Mouse (Mus musculus): Measurements from ENCODE around the gene Bhlha15. TPM values are rescaled to one million over a fixed set of nuclear protein-coding genes. Genes with fewer than 3 reads are reported as not detected.

Gene Bhlha15
- polyA plus RNA-seq (2014; fragmentation: Nextera tagmentation; extraction: Ambion mirVana), result 0.08 TPM in 1 of 2 replicates, not detected in the other

DNA sequence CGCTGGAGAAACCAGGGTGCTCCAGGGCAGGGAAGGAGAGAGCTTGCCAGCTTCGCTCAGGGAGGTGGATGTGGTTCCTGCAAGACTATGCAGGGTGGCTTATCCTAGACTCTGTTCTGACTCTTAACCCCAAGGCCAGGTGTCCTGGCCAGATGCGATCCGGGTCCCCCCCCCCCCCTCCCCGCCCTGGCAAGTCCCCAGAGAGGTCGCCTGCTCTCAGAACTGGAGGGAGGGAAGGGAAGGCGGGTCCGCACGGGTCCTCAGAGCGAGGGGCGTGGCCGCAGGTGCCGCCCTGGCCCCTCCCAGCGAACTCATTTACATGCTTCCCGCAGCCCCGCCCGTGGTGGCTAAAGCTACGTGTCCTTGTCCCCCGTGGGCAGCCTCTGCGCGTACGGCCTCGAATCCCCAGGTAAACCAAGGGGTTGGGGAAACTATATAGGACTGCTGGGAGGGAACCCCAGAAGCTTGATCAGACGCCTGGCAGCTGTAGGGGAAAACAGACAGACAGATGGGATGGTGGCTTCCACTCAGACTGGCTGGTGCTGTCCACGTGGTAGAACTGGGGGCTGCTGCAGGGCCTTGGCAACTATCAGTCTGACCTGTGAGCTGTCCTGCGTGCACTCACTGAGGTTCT, at the start of gene Bhlha15:
Gene Bhlha15 (plus strand): TSS at position 337 of the 634 bp plus-strand sequence.
- H3K4me3 ChIP-seq (replicated peaks; ENCODE audit: low read depth, low read length), result no peak within 1 kb of the TSS

DNA sequence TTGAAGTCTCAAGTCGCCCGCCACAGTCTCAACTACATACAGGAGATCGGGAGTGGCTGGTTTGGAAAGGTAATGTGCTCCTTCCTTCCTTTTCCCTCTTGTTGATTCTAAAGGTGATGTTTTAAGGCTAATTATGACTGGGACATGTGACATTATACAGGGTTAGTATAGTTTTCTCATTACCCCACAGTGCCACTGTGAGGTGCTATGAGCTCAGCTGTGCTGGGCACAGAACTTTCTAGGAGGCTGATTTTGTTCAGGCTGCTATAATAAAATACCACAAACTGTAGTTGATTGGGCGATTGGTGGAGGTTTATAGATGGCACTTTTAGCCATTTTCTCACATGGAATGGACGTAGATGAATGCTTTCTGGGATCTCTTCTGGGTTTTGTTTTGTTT, 46.6 kb upstream of the Bhlha15 start:
- Histone ChIP-seq H3K9ac (replicated peaks; ENCODE audit: low read length) (no peak overlapping the region), H3K36me3 (ENCODE audit: control insufficient read depth, insufficient read depth, low read length) (peaks cover 37% of the 10 kb centered on the region), H3K9me3 (ENCODE audit: control insufficient read depth, low read length) (no peaks in the 10 kb centered on the region), H3K4me3 (replicated peaks; ENCODE audit: low read depth, low read length) (no peak overlapping the region), H3K4me1 (ENCODE audit: control insufficient read depth, insufficient read depth, low read length) (no peaks in the 10 kb centered on the region), H3K27me3 (ENCODE audit: control insufficient read depth, insufficient read depth, low read length) (no peaks in the 10 kb centered on the region), H3K27ac (replicated peaks; ENCODE audit: low read depth, low read length) (no peak overlapping the region), H3K4me2 (ENCODE audit: low read length) (no peak overlapping the region)
- no peak for ATAC-seq (ENCODE audit: low FRiP score, low TSS enrichment)
- 96% methylated on average over 5 of the region's 5 CpGs for WGBS
- no peak for DNase-seq

More for the DNA sequence above, at the start of gene Bhlha15:
- 6% methylated on average over 24 of the region's 26 CpGs for WGBS
- no peaks in the 10 kb centered on the region for H3K27me3 ChIP-seq (ENCODE audit: control insufficient read depth, insufficient read depth, low read length)
- peaks cover 21% of the 10 kb centered on the region for H3K36me3 ChIP-seq (ENCODE audit: control insufficient read depth, insufficient read depth, low read length)
- DNase-seq, result peak; percentile 24
- no peak within 1 kb of the TSS for H3K27ac ChIP-seq (replicated peaks; ENCODE audit: low read depth, low read length)
- no peaks in the 10 kb centered on the region for H3K9me3 ChIP-seq (ENCODE audit: control insufficient read depth, low read length)
- peak; percentile 48 for ATAC-seq (ENCODE audit: low FRiP score, low TSS enrichment)
- H3K4me1 ChIP-seq (ENCODE audit: control insufficient read depth, insufficient read depth, low read length), result peaks cover 9% of the 10 kb centered on the region
- peak within 1 kb of the TSS; percentile 48 for H3K4me2 ChIP-seq (ENCODE audit: low read length)
- no peak within 1 kb of the TSS for H3K9ac ChIP-seq (replicated peaks; ENCODE audit: low read length)

DNA sequence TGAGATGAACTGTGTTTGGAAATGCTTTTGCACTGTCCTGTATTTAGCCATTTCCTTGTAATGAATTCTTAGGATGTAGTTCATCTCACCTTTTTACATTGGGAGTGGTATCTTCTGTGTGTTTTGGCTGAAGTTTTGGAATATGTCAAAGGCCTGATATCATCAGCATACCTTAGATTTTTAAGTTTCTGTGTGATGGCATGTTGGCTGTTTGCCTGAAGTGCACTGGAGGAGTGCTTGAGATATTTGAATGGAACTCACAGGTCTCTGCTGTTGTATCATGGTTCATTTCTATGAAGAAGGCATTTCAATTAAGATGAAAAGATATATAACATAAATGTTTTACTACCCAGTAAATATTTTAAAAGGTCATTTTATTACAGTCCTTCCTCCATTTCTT, 43.2 kb upstream of the Bhlha15 start:
- no peaks in the 10 kb centered on the region for H3K27me3 ChIP-seq (ENCODE audit: control insufficient read depth, insufficient read depth, low read length)
- H3K27ac ChIP-seq (replicated peaks; ENCODE audit: low read depth, low read length), result no peak overlapping the region
- H3K4me2 ChIP-seq (ENCODE audit: low read length), result no peak overlapping the region
- no peaks in the 10 kb centered on the region for H3K9me3 ChIP-seq (ENCODE audit: control insufficient read depth, low read length)
- H3K9ac ChIP-seq (replicated peaks; ENCODE audit: low read length), result no peak overlapping the region
- no peak overlapping the region for H3K4me3 ChIP-seq (replicated peaks; ENCODE audit: low read depth, low read length)
- DNase-seq, result no peak
- H3K4me1 ChIP-seq (ENCODE audit: control insufficient read depth, insufficient read depth, low read length), result no peaks in the 10 kb centered on the region
- H3K36me3 ChIP-seq (ENCODE audit: control insufficient read depth, insufficient read depth, low read length), result peaks cover 58% of the 10 kb centered on the region
- ATAC-seq (ENCODE audit: low FRiP score, low TSS enrichment), result no peak

DNA sequence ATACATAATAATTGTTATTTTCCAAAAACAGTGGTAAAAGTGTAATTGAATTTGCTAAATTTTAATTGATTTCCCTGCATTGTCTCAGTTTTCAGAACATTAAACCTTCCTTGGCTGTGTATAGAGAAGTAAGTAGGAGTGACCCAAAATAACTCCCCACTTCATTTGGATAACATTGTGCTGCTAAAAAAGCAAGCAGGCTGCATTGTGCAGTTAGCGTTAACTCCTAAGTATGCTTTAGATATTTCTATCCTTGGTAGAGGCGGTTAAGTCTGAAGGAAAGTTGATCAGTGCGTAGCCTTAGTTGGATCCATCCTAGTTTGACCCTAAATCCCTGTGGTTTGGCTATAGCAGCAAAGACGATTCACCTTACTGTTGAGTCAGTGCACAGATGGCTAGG, 40.6 kb upstream of the Bhlha15 start:
- ATAC-seq (ENCODE audit: low FRiP score, low TSS enrichment) (no peak), DNase-seq (no peak)
- Histone ChIP-seq H3K9me3 (ENCODE audit: control insufficient read depth, low read length) (no peaks in the 10 kb centered on the region), H3K27ac (replicated peaks; ENCODE audit: low read depth, low read length) (no peak overlapping the region), H3K27me3 (ENCODE audit: control insufficient read depth, insufficient read depth, low read length) (no peaks in the 10 kb centered on the region), H3K36me3 (ENCODE audit: control insufficient read depth, insufficient read depth, low read length) (peaks cover 58% of the 10 kb centered on the region), H3K4me1 (ENCODE audit: control insufficient read depth, insufficient read depth, low read length) (no peaks in the 10 kb centered on the region), H3K4me2 (ENCODE audit: low read length) (no peak overlapping the region), H3K4me3 (replicated peaks; ENCODE audit: low read depth, low read length) (no peak overlapping the region), H3K9ac (replicated peaks; ENCODE audit: low read length) (no peak overlapping the region)
- WGBS, result 93% methylated on average over 4 of the region's 4 CpGs

DNA sequence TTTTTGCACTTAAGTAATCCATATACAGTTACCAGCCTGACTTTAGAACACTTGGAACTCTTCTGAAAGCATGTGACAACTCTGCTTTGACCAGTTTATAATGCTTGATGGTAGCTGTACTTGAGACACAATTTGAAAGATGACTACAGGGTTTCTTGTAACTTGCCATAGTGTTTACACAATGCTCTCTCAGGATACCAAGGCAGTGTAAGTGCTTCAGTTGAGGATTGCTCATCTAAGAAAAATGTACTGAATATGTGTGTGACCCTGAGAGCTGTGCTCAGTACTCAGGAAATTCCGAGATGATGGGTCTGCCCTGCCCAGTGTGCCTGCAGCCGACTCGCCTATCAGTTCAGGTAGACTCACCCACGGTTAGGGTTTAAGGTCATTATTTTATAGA, 38.8 kb upstream of the Bhlha15 start:
- Histone ChIP-seq H3K9me3 (ENCODE audit: control insufficient read depth, low read length) (no peaks in the 10 kb centered on the region), H3K4me2 (ENCODE audit: low read length) (no peak overlapping the region), H3K4me1 (ENCODE audit: control insufficient read depth, insufficient read depth, low read length) (no peaks in the 10 kb centered on the region), H3K36me3 (ENCODE audit: control insufficient read depth, insufficient read depth, low read length) (peaks cover 47% of the 10 kb centered on the region), H3K9ac (replicated peaks; ENCODE audit: low read length) (no peak overlapping the region), H3K4me3 (replicated peaks; ENCODE audit: low read depth, low read length) (no peak overlapping the region), H3K27me3 (ENCODE audit: control insufficient read depth, insufficient read depth, low read length) (no peaks in the 10 kb centered on the region), H3K27ac (replicated peaks; ENCODE audit: low read depth, low read length) (no peak overlapping the region)
- no peak for ATAC-seq (ENCODE audit: low FRiP score, low TSS enrichment)
- DNase-seq, result no peak
- WGBS, result 95% methylated on average over 4 of the region's 4 CpGs

DNA sequence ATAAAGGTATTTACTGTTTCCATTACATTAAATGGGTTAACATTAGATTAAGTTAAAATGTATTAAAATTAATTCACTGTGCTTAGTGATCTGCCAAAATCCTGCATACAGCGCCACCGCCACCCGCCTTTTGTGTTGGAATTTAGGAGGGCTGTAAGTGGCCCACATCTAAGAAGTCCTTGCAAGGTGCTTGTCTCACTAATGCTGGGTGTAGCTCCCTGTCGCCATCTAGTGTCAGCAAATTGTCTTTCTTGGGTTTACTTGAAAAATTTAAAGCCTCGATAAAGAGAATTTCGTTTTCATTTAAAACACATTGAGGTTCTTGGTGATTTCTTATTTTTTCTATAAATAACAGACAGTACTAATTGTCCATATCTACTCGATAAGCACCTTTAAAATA, 35.6 kb upstream of the Bhlha15 start:
- Histone ChIP-seq H3K4me2 (ENCODE audit: low read length) (no peak overlapping the region), H3K9me3 (ENCODE audit: control insufficient read depth, low read length) (no peaks in the 10 kb centered on the region), H3K4me3 (replicated peaks; ENCODE audit: low read depth, low read length) (no peak overlapping the region), H3K9ac (replicated peaks; ENCODE audit: low read length) (no peak overlapping the region), H3K36me3 (ENCODE audit: control insufficient read depth, insufficient read depth, low read length) (peaks cover 55% of the 10 kb centered on the region), H3K27ac (replicated peaks; ENCODE audit: low read depth, low read length) (no peak overlapping the region), H3K27me3 (ENCODE audit: control insufficient read depth, insufficient read depth, low read length) (no peaks in the 10 kb centered on the region), H3K4me1 (ENCODE audit: control insufficient read depth, insufficient read depth, low read length) (no peaks in the 10 kb centered on the region)
- WGBS, result 32% methylated on average over 7 of the region's 7 CpGs
- DNase-seq, result peak; percentile 88
- ATAC-seq (ENCODE audit: low FRiP score, low TSS enrichment), result no peak

DNA sequence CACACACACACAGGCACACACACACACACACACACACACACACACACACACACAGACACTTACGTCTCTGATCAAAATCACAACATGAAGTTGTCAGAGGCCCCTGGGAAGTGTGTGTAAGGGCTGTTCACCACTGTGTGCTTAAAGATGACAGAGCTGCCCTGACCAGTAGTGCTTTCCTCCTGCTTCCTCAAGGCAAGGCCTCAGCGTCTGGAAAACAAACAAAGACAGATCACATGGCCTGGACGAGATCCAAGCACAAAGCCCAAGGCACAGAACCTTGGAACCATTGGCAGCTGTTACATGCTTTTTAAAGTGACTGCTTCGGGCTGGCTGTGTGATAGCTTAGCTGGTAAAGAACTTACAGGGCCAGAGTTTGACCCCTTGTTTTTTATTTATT, 31.5 kb upstream of the Bhlha15 start:
- ATAC-seq (ENCODE audit: low FRiP score, low TSS enrichment) (peak; percentile 58; the same call in 1 of the 2 replicates), DNase-seq (peak; percentile 78)
- Histone ChIP-seq H3K4me1 (ENCODE audit: control insufficient read depth, insufficient read depth, low read length) (no peaks in the 10 kb centered on the region), H3K4me3 (replicated peaks; ENCODE audit: low read depth, low read length) (no peak overlapping the region), H3K4me2 (ENCODE audit: low read length) (no peak overlapping the region), H3K27ac (replicated peaks; ENCODE audit: low read depth, low read length) (peak overlapping the region; percentile 64), H3K27me3 (ENCODE audit: control insufficient read depth, insufficient read depth, low read length) (no peaks in the 10 kb centered on the region), H3K36me3 (ENCODE audit: control insufficient read depth, insufficient read depth, low read length) (peaks cover 31% of the 10 kb centered on the region), H3K9me3 (ENCODE audit: control insufficient read depth, low read length) (no peaks in the 10 kb centered on the region), H3K9ac (replicated peaks; ENCODE audit: low read length) (no peak overlapping the region)
- 33% methylated on average over 4 of the region's 4 CpGs for WGBS

DNA sequence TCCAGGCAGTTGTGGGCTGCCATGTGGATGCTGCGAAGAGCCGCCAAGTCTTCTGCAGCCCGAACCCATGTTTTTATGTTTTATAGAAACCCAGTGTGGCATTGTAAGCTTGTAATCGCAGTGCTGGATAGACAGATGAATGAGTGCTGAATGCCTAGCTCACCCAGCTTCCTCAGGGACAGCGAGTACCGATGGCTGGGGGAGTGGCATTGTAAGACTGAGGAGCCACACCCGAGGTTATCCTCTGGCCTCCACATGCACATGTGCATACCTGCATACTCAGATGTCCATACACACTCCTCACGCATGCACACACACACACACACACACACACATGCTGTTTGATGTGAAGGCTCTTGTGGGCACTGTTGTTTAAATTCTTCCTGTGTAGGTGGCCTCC, 30.9 kb upstream of the Bhlha15 start:
- no peak for DNase-seq
- WGBS, result 94% methylated on average over 8 of the region's 8 CpGs
- peak overlapping the region; percentile 64 for H3K27ac ChIP-seq (replicated peaks; ENCODE audit: low read depth, low read length)

DNA sequence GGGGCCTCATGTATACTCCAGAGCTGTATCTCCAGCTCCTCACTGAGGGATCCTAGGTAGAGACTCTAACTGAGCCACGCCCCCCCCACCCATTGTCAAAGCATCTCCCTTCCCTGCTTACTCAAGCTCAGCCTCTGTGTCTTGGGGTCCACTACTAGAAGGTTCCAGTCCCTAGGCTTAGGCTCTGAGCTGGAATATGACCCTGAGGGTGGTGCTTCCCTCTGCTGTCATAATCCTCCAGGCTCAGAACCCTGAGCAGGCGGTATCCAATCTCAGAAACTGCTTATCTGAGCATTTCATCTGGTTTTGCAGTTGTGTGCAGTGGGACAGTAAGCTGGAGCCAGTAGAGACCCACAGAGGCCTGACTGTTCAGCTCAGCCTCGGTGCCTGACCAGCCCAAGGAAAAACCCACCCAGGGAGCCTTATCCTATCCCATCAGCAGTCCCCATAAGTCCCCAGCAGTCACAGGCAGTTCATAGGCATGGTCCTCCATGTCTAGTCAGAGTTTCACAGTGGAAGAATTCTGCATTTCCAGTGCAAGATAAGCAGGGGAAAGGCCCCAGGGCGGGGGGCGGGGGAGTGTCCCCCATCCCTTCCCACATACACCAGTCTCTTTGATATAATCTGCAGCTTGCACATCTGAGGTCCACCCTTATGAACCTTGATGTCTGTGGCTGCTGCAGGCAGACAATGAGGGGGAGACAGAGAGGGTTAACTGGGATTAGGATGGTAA, 27.8 kb upstream of the Bhlha15 start:
- Histone ChIP-seq H3K9me3 (ENCODE audit: control insufficient read depth, low read length) (no peaks in the 10 kb centered on the region), H3K27me3 (ENCODE audit: control insufficient read depth, insufficient read depth, low read length) (no peaks in the 10 kb centered on the region), H3K36me3 (ENCODE audit: control insufficient read depth, insufficient read depth, low read length) (peaks cover 53% of the 10 kb centered on the region), H3K27ac (replicated peaks; ENCODE audit: low read depth, low read length) (peak overlapping the region; percentile 49), H3K9ac (replicated peaks; ENCODE audit: low read length) (no peak overlapping the region), H3K4me2 (ENCODE audit: low read length) (no peak overlapping the region), H3K4me1 (ENCODE audit: control insufficient read depth, insufficient read depth, low read length) (no peaks in the 10 kb centered on the region), H3K4me3 (replicated peaks; ENCODE audit: low read depth, low read length) (no peak overlapping the region)
- WGBS, result 79% methylated on average over 5 of the region's 5 CpGs
- DNase-seq (no peak), ATAC-seq (ENCODE audit: low FRiP score, low TSS enrichment) (no peak)

More for the DNA sequence above, 30.9 kb upstream of the Bhlha15 start:
- no peaks in the 10 kb centered on the region for H3K27me3 ChIP-seq (ENCODE audit: control insufficient read depth, insufficient read depth, low read length)
- H3K4me1 ChIP-seq (ENCODE audit: control insufficient read depth, insufficient read depth, low read length), result no peaks in the 10 kb centered on the region
- peaks cover 35% of the 10 kb centered on the region for H3K36me3 ChIP-seq (ENCODE audit: control insufficient read depth, insufficient read depth, low read length)
- H3K4me3 ChIP-seq (replicated peaks; ENCODE audit: low read depth, low read length), result no peak overlapping the region
- no peaks in the 10 kb centered on the region for H3K9me3 ChIP-seq (ENCODE audit: control insufficient read depth, low read length)
- no peak overlapping the region for H3K9ac ChIP-seq (replicated peaks; ENCODE audit: low read length)
- no peak for ATAC-seq (ENCODE audit: low FRiP score, low TSS enrichment)
- H3K4me2 ChIP-seq (ENCODE audit: low read length), result no peak overlapping the region

Data from midbrain, embryonic 14.5 days (tissue).